Mouse (Mus musculus): ENCODE measurements around the gene Gcgr. TPM values are rescaled to one million over a fixed set of nuclear protein-coding genes. Genes with fewer than 3 reads are reported as not detected.

Gcgr gene
- 2.1 TPM for polyA plus RNA-seq (2015; fragmentation: Illumina TruSeq; extraction: RNeasy Lipid Tissue Mini Kit (QIAGEN cat#74804); ENCODE audit: insufficient read depth, low read depth, low replicate concordance)

DNA sequence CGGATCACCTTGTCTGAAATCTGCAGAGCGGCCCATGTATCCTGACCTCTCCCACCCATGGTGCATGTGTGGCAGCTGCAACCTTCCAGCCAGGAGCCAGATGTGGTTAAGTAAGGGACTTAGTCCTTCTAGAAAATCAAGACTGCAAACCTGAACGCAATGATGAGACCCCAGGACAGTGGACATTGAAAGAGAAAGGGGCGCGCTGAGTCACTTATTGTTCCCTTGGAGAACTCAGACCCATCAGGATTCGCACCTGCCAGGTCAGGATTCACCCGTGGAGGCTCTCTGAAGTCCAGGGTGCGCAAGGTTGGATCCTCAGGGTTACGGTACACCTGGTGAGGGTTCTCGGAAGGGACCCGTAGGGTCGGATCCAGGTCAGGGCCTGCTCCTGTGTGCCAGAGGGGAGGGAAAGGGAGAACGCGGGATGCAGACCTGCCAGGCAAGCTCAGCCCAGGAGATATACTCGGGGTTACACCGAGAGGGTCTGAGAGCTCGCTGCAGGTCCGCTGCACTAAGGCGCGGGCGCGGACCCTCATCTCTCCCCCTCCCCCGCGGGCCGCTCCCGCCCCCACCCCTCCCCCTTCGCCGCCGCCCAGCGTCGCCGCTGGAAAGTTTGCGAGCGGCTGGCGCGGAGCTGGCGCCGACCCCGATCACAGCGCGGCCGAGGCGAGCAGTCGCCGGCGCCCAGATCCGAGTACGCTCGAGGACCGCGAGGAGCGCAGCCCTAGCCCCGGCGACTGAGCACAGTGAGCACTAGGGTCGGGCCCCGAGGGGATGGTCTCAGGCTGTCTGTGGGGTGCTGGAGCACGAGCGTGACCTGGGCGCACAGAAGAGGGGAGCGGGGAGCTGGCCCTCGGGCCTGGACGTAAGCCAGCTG is at the start of gene Gcgr:
Gene Gcgr (plus strand): TSS at position 615 of the 880 bp plus-strand sequence.

DNA sequence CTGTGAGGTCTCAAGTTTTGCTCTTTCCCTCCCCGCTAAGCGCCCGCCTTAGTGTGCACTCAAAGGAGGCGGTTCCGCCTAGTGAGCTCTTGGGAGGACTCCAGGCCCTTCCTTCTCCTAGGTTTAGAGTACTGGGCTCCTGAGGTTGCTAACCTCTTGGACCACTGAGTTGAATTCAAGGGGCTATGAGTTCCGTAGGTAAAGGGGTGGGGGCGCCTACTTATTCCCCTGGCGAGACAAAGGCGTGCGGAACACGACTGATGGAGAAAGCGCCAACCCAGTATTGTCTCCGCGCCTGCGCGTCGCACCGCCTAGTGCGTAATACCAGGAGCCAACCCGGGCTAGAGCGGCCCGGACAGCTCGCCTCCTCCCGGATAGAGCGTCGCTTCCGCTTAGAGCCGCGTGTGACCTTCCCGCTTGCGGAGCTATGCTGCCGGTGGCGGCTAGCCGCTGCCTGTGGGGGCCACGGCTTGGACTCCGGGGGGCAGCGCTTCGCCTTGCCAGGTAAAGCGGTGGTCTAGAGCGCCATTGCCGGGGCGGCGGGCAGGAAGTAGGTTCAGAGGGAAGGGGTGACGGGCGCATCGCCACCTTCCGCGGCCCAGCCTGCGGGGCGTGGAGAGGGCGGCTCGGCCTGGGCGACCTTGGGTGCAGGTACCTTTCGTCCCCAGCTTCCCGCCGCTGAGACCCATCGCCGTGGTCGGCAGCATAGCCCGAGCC is 46.1 kb upstream of the Gcgr start, which contains the start of gene Mrpl12:
Gene Mrpl12 (plus strand): TSS at position 349 of the 717 bp plus-strand sequence.

DNA sequence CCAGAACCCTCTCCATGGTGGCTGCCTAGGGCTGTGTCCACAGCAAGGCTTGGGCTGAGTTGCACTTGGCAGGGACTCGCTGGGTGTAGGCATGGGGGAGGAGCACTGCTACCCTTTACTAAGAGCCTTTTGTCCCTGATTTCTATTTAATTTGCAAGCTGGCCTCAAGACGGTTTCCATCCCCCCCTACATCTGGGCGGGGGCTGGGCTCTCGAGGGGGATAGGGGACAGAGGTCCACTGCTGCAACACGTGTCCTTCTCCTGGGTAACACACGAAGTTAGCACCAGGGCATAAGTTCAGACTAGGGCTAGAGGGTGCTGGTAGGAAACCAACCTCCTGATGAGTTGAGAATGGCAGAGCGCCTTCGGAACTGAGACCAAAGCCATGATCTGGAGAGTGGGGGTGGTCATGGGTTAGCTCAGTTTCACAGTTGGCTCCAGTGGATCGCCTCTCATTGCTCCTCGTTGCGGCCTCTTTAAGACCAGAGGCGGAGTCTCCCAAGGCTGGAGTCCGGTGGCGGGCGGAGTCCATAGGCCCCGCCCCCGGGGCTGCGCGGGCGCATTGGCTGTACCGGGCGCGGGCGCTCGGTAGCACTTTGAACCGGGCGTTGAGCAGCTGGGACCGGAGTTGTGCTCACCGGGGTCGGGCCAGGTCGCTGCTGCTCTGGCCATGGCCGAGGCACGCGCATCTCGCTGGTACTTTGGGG is 39.0 kb upstream of the Gcgr start, which contains the start of gene Slc25a10:
Gene Slc25a10 (plus strand): TSS at position 524 of the 707 bp plus-strand sequence.

DNA sequence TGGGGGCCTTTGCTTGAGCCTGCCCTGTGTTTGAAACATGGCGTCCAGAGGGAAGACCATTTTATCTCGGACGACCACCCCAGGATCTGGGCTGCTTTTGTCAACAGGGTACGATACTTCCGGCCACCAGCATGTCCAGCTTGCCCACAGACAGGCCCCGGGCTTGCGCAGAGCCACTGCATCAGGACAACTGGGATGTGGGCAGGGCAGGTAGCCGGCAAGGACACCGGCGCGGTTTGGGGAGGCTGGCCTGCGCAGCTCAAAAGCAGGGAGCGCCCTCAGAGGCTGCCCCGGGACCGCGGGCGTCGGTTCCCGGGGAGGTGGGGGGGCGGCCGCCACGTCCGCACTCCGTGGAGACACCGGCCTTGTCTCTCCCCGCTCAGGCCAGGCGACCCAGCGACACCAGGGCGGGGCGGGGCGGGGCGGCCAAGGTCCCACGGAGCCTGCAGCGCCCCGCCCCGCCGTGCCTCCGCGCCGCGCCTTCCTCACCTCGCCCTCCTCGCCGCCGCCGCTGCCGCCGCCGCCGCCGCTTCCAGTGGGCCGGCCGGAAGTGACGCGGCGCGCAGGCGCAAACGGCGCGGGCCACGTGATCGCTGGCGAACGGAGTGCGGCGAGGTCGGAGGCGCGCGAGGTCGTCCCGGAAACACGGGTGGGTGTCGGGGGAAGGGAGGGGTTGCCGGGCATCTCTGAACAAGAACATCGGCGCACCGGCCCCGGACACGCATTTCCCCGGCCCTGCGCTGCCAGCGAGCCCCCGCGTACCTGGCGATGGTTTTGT is 18.9 kb downstream of the Gcgr start, which contains the start of gene Mcrip1:
Gene Mcrip1 (minus strand): TSS at position 560 of the 778 bp plus-strand sequence.

DNA sequence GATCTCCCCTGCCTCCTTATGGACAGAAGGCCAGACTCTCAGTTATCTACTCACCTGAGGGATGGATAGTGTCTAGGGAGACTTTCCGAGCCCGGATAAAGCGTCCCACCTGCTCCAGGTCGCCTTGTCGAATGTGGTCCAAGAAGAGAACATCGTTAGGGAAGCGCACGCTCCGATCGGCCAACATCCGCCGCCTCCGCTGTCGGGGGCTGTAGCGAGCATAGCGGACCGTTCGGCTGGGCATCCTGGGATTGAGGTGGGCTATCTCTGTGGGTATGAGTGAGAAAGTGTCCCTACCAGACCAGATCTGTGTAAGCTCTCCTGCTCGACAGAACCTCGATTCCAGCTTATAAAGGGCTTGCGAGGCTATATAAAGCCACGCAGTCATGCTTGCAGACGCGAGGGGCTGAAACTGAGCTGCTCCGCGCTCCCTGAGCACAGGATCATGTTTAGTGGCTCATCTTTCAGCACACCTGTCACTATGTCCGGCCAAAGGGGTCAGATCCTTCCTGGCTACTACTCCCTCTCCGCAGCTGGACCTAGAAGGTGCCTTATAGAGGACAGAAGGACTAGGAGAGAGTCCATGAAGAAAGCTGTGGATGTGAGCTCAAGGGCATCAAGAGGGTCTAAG is 20.4 kb downstream of the Gcgr start, which contains the start of gene Ppp1r27:
Gene Ppp1r27 (minus strand): TSS at position 323 of the 631 bp plus-strand sequence.

DNA sequence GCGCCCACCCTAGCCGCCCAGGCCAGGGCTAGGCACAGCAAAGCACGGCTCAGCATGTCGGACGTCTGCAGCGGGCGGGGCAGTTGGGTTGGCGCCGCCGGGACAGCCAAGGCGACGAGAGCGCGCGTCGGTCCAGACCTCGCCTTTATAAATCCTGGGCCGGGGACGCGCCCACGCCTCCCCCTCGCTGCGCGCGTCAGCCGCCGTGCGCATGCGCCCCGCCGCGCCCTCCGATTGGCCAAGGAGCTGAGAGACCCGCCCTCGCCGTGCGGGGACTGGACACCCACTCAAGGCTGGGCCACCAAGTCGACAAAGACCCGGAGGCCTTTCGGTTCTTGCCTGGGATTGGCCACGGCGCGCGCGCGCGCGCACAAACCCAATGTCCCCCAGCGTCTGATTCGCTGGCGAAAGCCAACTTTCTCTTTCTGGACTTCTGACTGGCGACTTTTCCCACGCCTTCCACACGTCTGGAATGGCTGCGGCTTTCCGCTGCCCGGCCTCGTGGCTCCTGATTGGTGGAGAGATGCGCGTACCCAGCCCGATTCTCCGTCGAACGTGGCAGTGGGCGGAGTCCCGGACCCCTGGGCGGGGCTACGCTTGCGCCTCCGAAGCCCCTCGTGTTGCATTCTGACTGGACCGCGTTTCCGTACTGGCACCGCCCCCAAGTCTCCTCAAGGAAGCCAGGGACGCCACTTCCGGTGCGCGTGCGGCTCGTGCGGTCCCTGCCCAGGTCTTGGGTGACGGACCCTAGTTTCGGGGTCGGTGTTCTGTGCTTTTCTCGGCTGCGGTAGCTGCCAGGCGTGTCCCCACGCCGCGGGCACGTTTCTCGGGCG is 42.5 kb downstream of the Gcgr start, which contains the start of gene P4hb:
Gene P4hb (minus strand): TSS at position 502 of the 833 bp plus-strand sequence.

GRCm38 (mm10) chr11:120581490-120582267 is 51.2 kb downstream of the Gcgr start, which contains the start of gene Arhgdia:
TSS of gene Arhgdia (minus strand) at chr11:120581624.

Other genes with a start within 250 kb of the Gcgr start
- 280 TPM for gene Actg1, start 182.2 kb upstream of the Gcgr start, polyA plus RNA-seq (2015; fragmentation: Illumina TruSeq; extraction: RNeasy Lipid Tissue Mini Kit (QIAGEN cat#74804); ENCODE audit: insufficient read depth, low read depth, low replicate concordance)
- not detected for gene Fscn2, start 169.2 kb upstream of the Gcgr start, polyA plus RNA-seq (2015; fragmentation: Illumina TruSeq; extraction: RNeasy Lipid Tissue Mini Kit (QIAGEN cat#74804); ENCODE audit: insufficient read depth, low read depth, low replicate concordance)
- 5.7 TPM for gene Faap100, start 151.9 kb upstream of the Gcgr start, polyA plus RNA-seq (2015; fragmentation: Illumina TruSeq; extraction: RNeasy Lipid Tissue Mini Kit (QIAGEN cat#74804); ENCODE audit: insufficient read depth, low read depth, low replicate concordance)
- 10.3 TPM for gene Nploc4, start 93.0 kb upstream of the Gcgr start, polyA plus RNA-seq (2015; fragmentation: Illumina TruSeq; extraction: RNeasy Lipid Tissue Mini Kit (QIAGEN cat#74804); ENCODE audit: insufficient read depth, low read depth, low replicate concordance)
- gene Tspan10, start 88.1 kb upstream of the Gcgr start, polyA plus RNA-seq (2015; fragmentation: Illumina TruSeq; extraction: RNeasy Lipid Tissue Mini Kit (QIAGEN cat#74804); ENCODE audit: insufficient read depth, low read depth, low replicate concordance): not detected
- 1.3 TPM for gene Pde6g, start 77.2 kb upstream of the Gcgr start, polyA plus RNA-seq (2015; fragmentation: Illumina TruSeq; extraction: RNeasy Lipid Tissue Mini Kit (QIAGEN cat#74804); ENCODE audit: insufficient read depth, low read depth, low replicate concordance)
- gene Oxld1, start 72.6 kb upstream of the Gcgr start, polyA plus RNA-seq (2015; fragmentation: Illumina TruSeq; extraction: RNeasy Lipid Tissue Mini Kit (QIAGEN cat#74804); ENCODE audit: insufficient read depth, low read depth, low replicate concordance): 2.7 TPM
- gene Ccdc137, start 72.6 kb upstream of the Gcgr start, polyA plus RNA-seq (2015; fragmentation: Illumina TruSeq; extraction: RNeasy Lipid Tissue Mini Kit (QIAGEN cat#74804); ENCODE audit: insufficient read depth, low read depth, low replicate concordance): 10.5 TPM
- 5.2 TPM for gene Arl16, start 63.1 kb upstream of the Gcgr start, polyA plus RNA-seq (2015; fragmentation: Illumina TruSeq; extraction: RNeasy Lipid Tissue Mini Kit (QIAGEN cat#74804); ENCODE audit: insufficient read depth, low read depth, low replicate concordance)
- gene Mrpl12, start 46.1 kb upstream of the Gcgr start, polyA plus RNA-seq (2015; fragmentation: Illumina TruSeq; extraction: RNeasy Lipid Tissue Mini Kit (QIAGEN cat#74804); ENCODE audit: insufficient read depth, low read depth, low replicate concordance): 19.4 TPM
- gene Slc25a10, start 38.9 kb upstream of the Gcgr start, polyA plus RNA-seq (2015; fragmentation: Illumina TruSeq; extraction: RNeasy Lipid Tissue Mini Kit (QIAGEN cat#74804); ENCODE audit: insufficient read depth, low read depth, low replicate concordance): 11.5 TPM
- gene Mcrip1, start 19.0 kb downstream of the Gcgr start, polyA plus RNA-seq (2015; fragmentation: Illumina TruSeq; extraction: RNeasy Lipid Tissue Mini Kit (QIAGEN cat#74804); ENCODE audit: insufficient read depth, low read depth, low replicate concordance): 27.1 TPM
- not detected for gene Ppp1r27, start 20.4 kb downstream of the Gcgr start, polyA plus RNA-seq (2015; fragmentation: Illumina TruSeq; extraction: RNeasy Lipid Tissue Mini Kit (QIAGEN cat#74804); ENCODE audit: insufficient read depth, low read depth, low replicate concordance)
- 636 TPM for gene P4hb, start 42.6 kb downstream of the Gcgr start, polyA plus RNA-seq (2015; fragmentation: Illumina TruSeq; extraction: RNeasy Lipid Tissue Mini Kit (QIAGEN cat#74804); ENCODE audit: insufficient read depth, low read depth, low replicate concordance)
- gene Arhgdia, start 50.9 kb downstream of the Gcgr start, polyA plus RNA-seq (2015; fragmentation: Illumina TruSeq; extraction: RNeasy Lipid Tissue Mini Kit (QIAGEN cat#74804); ENCODE audit: insufficient read depth, low read depth, low replicate concordance): 79.0 TPM
- 13.4 TPM for gene Alyref, start 67.7 kb downstream of the Gcgr start, polyA plus RNA-seq (2015; fragmentation: Illumina TruSeq; extraction: RNeasy Lipid Tissue Mini Kit (QIAGEN cat#74804); ENCODE audit: insufficient read depth, low read depth, low replicate concordance)
- 11.9 TPM for gene Anapc11, start 67.7 kb downstream of the Gcgr start, polyA plus RNA-seq (2015; fragmentation: Illumina TruSeq; extraction: RNeasy Lipid Tissue Mini Kit (QIAGEN cat#74804); ENCODE audit: insufficient read depth, low read depth, low replicate concordance)
- not detected for gene Npb, start 77.8 kb downstream of the Gcgr start, polyA plus RNA-seq (2015; fragmentation: Illumina TruSeq; extraction: RNeasy Lipid Tissue Mini Kit (QIAGEN cat#74804); ENCODE audit: insufficient read depth, low read depth, low replicate concordance)
- 38.6 TPM for gene Pcyt2, start 87.2 kb downstream of the Gcgr start, polyA plus RNA-seq (2015; fragmentation: Illumina TruSeq; extraction: RNeasy Lipid Tissue Mini Kit (QIAGEN cat#74804); ENCODE audit: insufficient read depth, low read depth, low replicate concordance)
- gene Sirt7, start 94.5 kb downstream of the Gcgr start, polyA plus RNA-seq (2015; fragmentation: Illumina TruSeq; extraction: RNeasy Lipid Tissue Mini Kit (QIAGEN cat#74804); ENCODE audit: insufficient read depth, low read depth, low replicate concordance): 19.3 TPM
- gene Mafg, start 102.9 kb downstream of the Gcgr start, polyA plus RNA-seq (2015; fragmentation: Illumina TruSeq; extraction: RNeasy Lipid Tissue Mini Kit (QIAGEN cat#74804); ENCODE audit: insufficient read depth, low read depth, low replicate concordance): 11.0 TPM
- gene Pycr1, start 113.1 kb downstream of the Gcgr start, polyA plus RNA-seq (2015; fragmentation: Illumina TruSeq; extraction: RNeasy Lipid Tissue Mini Kit (QIAGEN cat#74804); ENCODE audit: insufficient read depth, low read depth, low replicate concordance): 24.5 TPM
- 1.4 TPM for gene Myadml2, start 117.5 kb downstream of the Gcgr start, polyA plus RNA-seq (2015; fragmentation: Illumina TruSeq; extraction: RNeasy Lipid Tissue Mini Kit (QIAGEN cat#74804); ENCODE audit: insufficient read depth, low read depth, low replicate concordance)
- gene Notum, start 130.5 kb downstream of the Gcgr start, polyA plus RNA-seq (2015; fragmentation: Illumina TruSeq; extraction: RNeasy Lipid Tissue Mini Kit (QIAGEN cat#74804); ENCODE audit: insufficient read depth, low read depth, low replicate concordance): 0.81 TPM
- gene Aspscr1, start 142.3 kb downstream of the Gcgr start, polyA plus RNA-seq (2015; fragmentation: Illumina TruSeq; extraction: RNeasy Lipid Tissue Mini Kit (QIAGEN cat#74804); ENCODE audit: insufficient read depth, low read depth, low replicate concordance): 29.7 TPM
- 30.4 TPM for gene Cenpx, start 183.0 kb downstream of the Gcgr start, polyA plus RNA-seq (2015; fragmentation: Illumina TruSeq; extraction: RNeasy Lipid Tissue Mini Kit (QIAGEN cat#74804); ENCODE audit: insufficient read depth, low read depth, low replicate concordance)
- 37.8 TPM for gene Lrrc45, start 183.2 kb downstream of the Gcgr start, polyA plus RNA-seq (2015; fragmentation: Illumina TruSeq; extraction: RNeasy Lipid Tissue Mini Kit (QIAGEN cat#74804); ENCODE audit: insufficient read depth, low read depth, low replicate concordance)
- 6.0 TPM for gene Rac3, start 190.8 kb downstream of the Gcgr start, polyA plus RNA-seq (2015; fragmentation: Illumina TruSeq; extraction: RNeasy Lipid Tissue Mini Kit (QIAGEN cat#74804); ENCODE audit: insufficient read depth, low read depth, low replicate concordance)
- gene Dcxr, start 196.6 kb downstream of the Gcgr start, polyA plus RNA-seq (2015; fragmentation: Illumina TruSeq; extraction: RNeasy Lipid Tissue Mini Kit (QIAGEN cat#74804); ENCODE audit: insufficient read depth, low read depth, low replicate concordance): 12.0 TPM
- 26.0 TPM for gene Cbr2, start 201.4 kb downstream of the Gcgr start, polyA plus RNA-seq (2015; fragmentation: Illumina TruSeq; extraction: RNeasy Lipid Tissue Mini Kit (QIAGEN cat#74804); ENCODE audit: insufficient read depth, low read depth, low replicate concordance)
- not detected for gene Hmga1b, start 232.1 kb downstream of the Gcgr start, polyA plus RNA-seq (2015; fragmentation: Illumina TruSeq; extraction: RNeasy Lipid Tissue Mini Kit (QIAGEN cat#74804); ENCODE audit: insufficient read depth, low read depth, low replicate concordance)

Measured in pancreas, adult 10 weeks (tissue).